Mouse (Mus musculus): ENCODE data around the gene Polr2b. TPM values are rescaled to one million over a fixed set of nuclear protein-coding genes. Genes with fewer than 3 reads are reported as not detected.

The Polr2b gene
- total and polyA plus RNA-seq, 3 experiments = 25.4 to 34.5 (median 34.1) TPM

DNA sequence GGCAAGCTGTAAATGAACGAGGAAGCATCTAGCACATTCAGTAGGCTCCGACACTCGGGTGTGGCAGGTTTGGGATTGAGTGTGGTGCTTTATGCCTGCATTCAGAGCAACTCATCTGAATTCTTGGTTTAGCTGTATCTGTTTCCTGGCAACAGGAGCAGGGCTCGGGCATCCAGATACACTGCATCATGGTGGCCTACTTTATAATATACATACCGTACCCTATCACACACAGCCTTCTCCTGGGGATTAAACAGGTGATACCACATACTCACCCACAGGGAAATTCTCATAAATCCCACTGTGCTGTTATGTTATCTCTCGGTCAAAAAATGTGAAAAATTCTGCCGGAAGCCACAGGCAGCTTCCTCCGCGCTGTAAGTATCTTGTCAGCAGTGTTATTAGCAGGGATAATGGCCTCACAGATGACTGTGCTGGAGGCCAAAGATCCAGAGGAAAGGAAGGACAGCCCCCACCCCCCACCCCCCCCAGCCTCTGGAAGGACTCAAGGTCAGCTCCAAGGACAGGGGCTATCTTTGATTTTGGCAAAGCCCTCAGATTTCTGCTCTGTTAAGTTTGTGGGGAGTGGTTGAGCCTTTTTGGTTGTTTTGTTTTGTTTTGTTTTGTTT is 84.2 kb downstream of the Polr2b start:
- 48% methylated on average over 9 of the region's 9 CpGs for WGBS
- H3K79me2 ChIP-seq (replicated peaks; ENCODE audit: control insufficient read depth, insufficient read depth, low read length) = peaks cover 1% of the 10 kb centered on the region; the same call in 1 of the 2 replicates
- intact Hi-C loops (cut with DNase I) = no loop called here

DNA sequence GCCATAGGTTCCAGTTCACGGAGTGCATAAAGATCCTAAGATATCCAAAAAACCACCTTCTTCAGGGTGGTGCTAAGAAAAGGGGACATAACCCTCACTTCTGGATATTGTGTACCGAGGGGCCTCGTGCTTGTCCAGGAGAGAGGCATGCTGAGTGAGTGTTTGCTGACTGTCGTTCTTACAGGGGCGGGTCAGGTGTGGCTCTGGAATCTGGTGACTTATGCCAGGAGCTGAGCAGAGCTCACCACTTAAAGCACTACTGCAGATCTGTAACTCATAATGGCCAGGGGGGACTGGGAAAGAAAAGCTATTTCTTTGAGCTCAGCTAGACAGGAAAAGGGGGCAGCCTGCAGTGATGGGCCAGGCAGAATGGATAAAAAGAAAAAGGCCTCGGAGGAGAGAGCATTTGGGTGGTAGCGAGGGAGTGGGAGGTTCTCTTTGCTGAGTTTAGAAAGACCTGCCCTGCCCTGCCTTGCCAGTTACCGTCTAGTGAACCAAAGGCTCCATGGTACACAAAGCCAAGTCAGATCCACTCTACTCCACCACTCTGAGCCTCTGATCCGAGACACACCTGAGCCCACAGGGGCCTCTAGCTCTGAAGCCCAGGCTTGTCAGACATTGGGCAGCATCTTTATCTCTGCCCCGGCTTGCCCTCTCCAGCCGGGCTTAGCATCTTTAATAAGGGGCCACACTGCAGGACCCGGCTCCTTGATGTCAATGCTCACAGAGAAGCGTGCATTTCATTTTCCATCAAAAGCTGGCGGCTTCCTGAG is 88.5 kb downstream of the Polr2b start:
- H3K36me3 ChIP-seq (ENCODE audit: control insufficient read depth, insufficient read depth, low read length) = peaks cover 41% of the 10 kb centered on the region
- no peaks in the 10 kb centered on the region for H3K27me3 ChIP-seq (ENCODE audit: control insufficient read depth, insufficient read depth, low read length)
- WGBS = 72% methylated on average over 14 of the region's 14 CpGs
- H3K4me1 ChIP-seq (ENCODE audit: control insufficient read depth, insufficient read depth, low read length) = peaks cover 28% of the 10 kb centered on the region
- peak overlapping the region; percentile 47 for H3K27ac ChIP-seq
- peaks cover 1% of the 10 kb centered on the region; the same call in 1 of the 2 replicates for H3K79me2 ChIP-seq (replicated peaks; ENCODE audit: control insufficient read depth, insufficient read depth, low read length)
- DNase-seq = no peak
- no peak for TF ChIP-seq EP300 (IDR thresholded peaks at IDR 0.05; ENCODE audit: insufficient read depth, low read depth, low read length)
- TF ChIP-seq CTCF (IDR thresholded peaks at IDR 0.05) = no peak
- no peak for TF ChIP-seq POLR2A (IDR thresholded peaks at IDR 0.05; ENCODE audit: insufficient read depth, low read depth, low read length)
- intact Hi-C loops (cut with DNase I) = no loop called here
- H3K9ac ChIP-seq (ENCODE audit: low read depth, low read length) = no peak overlapping the region
- H3K4me3 ChIP-seq = no peak overlapping the region

More for the DNA sequence above, 84.2 kb downstream of the Polr2b start:
- Histone ChIP-seq H3K9ac (ENCODE audit: low read depth, low read length) (no peak overlapping the region), H3K36me3 (ENCODE audit: control insufficient read depth, insufficient read depth, low read length) (peaks cover 40% of the 10 kb centered on the region), H3K27me3 (ENCODE audit: control insufficient read depth, insufficient read depth, low read length) (no peaks in the 10 kb centered on the region), H3K4me3 (no peak overlapping the region), H3K4me1 (ENCODE audit: control insufficient read depth, insufficient read depth, low read length) (peaks cover 18% of the 10 kb centered on the region), H3K27ac (peak overlapping the region; percentile 87)
- DNase-seq = no peak
- TF ChIP-seq POLR2A (IDR thresholded peaks at IDR 0.05; ENCODE audit: insufficient read depth, low read depth, low read length) = no peak
- TF ChIP-seq CTCF (IDR thresholded peaks at IDR 0.05) = no peak
- TF ChIP-seq EP300 (IDR thresholded peaks at IDR 0.05; ENCODE audit: insufficient read depth, low read depth, low read length) = no peak

Small RNA genes within 50 kb of the gene (microRNA-seq; reads per million reads assigned to microRNA genes)
- 0 reads per million in 2 experiments for gene Mir5098

Other genes starting within 250 kb of the Polr2b start
- 100 to 1,000 TPM; 367 to 385 TPM for gene Hopx, start 195.0 kb upstream of the Polr2b start, total RNA-seq (2021)
- gene Hopx, start 195.0 kb upstream of the Polr2b start, polyA plus RNA-seq (2012; rRNA removed) = 284 and 285 TPM in 2 replicates
- not detected for gene Spink2, start 98.7 kb upstream of the Polr2b start, total RNA-seq (2021)
- 1.3 and 2.2 TPM in 2 replicates for gene Spink2, start 98.7 kb upstream of the Polr2b start, polyA plus RNA-seq (2012; rRNA removed)
- gene Rest, start 44.7 kb upstream of the Polr2b start, total RNA-seq (2021) = 10 to 100 TPM; 12.8 to 13.2 TPM
- gene Rest, start 44.7 kb upstream of the Polr2b start, polyA plus RNA-seq (2012; rRNA removed) = 3.7 and 6.8 TPM in 2 replicates
- 10 to 100 TPM; 19.7 to 21.3 TPM for gene Noa1, start 63 bp upstream of the Polr2b start, total RNA-seq (2021)
- gene Noa1, start 63 bp upstream of the Polr2b start, polyA plus RNA-seq (2012; rRNA removed) = 12.2 and 13.5 TPM in 2 replicates
- gene Igfbp7, start 97.9 kb downstream of the Polr2b start, total RNA-seq (2021) = 100 to 1,000 TPM; 174 to 205 TPM
- gene Igfbp7, start 97.9 kb downstream of the Polr2b start, polyA plus RNA-seq (2012; rRNA removed) = 342 and 353 TPM in 2 replicates

Measured in heart, adult 2 months (tissue).